Mouse (Mus musculus) adrenal gland, postnatal 10 days (tissue): ENCODE results near the gene Ccr1. TPM values are rescaled to one million over a fixed set of nuclear protein-coding genes. Genes with fewer than 3 reads are reported as not detected.

Experiments
- DNase-seq: peaks from one replicate; pipeline ENCODE4 v3.0.0; 2021; ENCODE audit warnings: mixed read lengths
- total RNA-seq, 2 experiments: library from RNA; stranded (reverse); gene quantifications; 2 replicates each; pipeline ENCODE4 v1.2.3; 2021

The Ccr1 gene
- total RNA-seq, 2 experiments from 2014 or later, result 1.6 to 1.8 TPM

DNA sequence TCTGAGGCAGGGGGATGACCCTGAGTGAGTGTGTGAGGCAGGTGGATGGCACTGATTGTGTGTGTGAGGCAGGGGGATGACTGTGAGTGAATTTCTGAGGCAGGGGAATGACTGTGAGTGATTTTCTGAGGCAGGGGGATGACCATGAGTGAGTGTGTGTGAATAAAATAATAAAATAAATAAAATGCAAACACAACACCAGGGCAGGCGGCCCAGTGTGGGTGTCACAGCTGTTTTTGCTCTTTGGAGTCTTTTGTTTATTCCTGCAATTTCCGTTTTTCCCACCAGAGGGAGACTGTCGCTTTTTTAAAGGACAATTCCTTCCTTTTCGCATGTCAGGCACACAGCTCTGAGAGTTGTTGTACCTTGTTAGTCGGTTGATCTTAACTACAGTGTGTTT is 42.5 kb downstream of the Ccr1 start:
- DNase-seq, result peak; percentile 77

DNA sequence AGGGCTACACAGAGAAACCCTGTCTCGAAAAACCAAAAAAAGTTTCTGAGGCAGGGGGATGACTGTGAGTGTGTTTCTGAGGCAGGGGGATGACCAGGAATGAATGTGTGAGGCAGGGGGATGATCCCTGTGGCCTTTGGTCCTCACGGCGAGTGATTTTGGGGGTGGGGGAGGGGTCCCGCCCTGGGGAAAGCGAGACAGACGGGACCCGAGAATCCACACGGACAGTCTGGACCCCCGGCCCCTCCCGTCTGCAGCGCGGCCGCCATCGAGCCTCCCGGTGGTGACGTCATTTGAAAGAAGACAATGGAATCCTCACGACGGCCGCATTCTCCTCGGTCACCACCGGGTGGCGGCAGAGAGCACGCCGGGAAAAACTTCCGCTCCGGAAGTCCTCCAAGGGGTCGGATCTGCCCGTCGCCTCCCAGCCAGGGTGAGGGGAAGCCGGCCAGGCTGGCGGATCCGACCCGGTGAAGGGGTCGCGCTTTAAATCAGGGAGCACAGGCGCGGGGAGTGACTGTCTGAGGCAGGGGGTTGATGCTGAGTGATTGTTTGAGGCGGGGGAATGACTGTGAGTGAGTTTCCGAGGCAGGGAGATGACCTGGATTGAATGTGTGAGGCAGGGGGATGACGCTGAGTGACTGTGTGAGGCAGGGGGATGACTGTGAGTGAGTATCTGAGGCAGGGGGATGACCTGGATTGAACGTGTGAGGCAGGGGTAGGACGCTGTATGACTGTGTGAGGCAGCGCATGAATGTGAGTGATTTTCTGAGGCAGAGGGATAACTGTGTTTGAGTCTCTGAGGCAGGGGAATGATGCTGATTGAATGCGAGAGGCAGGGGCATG is 43.2 kb downstream of the Ccr1 start:
- peak; percentile 91 for DNase-seq

DNA sequence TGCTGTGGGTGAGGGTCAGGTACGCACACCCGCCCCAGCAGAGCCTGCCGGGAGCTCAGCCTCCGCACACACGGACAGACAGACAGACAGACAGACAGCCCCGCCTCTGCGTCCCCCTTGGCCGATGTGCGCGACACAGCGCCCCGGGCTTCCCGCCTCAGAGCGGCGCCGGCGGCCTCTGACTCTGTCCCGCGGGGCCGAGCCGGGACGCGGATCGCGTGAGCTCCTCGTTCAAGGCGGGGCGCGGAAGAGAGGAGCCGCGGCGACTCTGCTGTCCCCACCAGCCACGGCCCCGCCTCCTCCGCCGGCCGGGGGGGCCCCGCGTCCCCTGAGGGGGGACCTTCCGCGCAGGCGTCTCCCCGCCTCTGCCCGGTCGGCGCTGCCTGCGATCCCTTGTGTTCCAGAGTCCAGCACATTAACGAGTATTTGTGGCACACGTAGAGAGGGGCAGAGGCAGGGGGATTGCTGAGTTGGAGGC is 43.9 kb downstream of the Ccr1 start:
- peak; percentile 96 for DNase-seq

DNA sequence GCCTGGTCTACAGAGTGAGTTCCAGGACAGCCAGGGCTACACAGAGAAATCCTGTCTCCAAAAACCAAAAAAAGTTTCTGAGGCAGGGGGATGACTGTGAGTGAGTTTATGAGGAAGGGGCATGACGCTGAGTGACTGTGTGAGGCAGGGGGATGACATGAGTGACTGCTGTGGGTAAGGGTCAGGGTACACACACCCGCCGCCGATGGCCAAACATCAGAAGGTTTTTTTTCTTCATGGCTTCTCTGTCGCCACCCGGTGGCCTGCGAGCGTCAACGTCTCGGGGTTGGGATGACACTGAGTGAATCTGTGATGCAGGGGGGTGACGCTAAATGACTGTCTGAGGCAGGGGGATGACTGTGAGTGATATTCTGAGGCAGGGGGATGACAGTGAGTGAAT is 44.5 kb downstream of the Ccr1 start:
- peak; percentile 85 for DNase-seq

DNA sequence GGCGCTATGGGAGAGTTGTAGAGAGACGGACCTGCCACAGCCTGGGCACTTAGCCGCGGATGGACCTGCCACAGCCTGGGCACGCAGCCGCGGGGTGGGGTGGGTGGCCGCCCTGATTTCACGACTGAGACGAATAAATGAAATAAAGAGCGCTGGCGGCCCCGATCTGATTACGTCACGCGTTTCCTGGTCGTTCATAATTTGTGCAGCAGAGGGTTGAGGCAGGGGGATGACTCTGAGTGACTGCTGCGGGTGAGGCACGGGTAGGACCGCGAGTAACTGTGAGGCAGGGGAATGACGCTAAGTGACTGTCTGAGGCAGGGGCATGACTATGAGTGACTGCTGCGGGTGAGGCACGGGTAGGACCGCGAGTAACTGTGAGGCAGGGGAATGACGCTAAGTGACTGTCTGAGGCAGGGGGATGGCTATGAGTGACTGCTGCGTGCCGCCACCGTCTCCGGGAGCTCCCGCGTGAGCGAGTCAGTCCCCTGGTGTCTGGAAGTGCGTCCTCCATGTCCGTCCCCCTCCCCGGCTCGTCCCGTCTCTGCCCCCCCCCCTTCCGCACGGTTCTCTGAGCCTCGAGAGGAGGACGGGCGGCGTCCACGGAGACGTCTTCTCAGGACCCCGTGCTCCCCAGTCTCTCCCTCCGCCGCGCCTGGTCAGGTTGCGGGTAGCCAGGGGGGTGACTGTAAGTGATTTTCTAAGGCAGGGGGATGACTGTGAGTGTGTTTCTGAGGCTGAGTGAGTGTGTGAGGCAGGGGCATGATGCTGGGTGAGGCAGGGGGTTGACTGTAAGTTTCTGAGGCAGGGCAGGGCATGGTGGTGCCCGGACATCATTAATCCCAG is 45.1 kb downstream of the Ccr1 start:
- DNase-seq, result peak; percentile 51

Other genes starting within 250 kb of the Ccr1 start
- under 1 TPM; 0.30 to 0.54 TPM for gene Cxcr6, start 162.2 kb downstream of the Ccr1 start, total RNA-seq
- gene Fyco1, start 116.8 kb downstream of the Ccr1 start, total RNA-seq, result 10 to 100 TPM; 42.6 to 60.7 TPM
- gene Xcr1, start 106.7 kb downstream of the Ccr1 start, total RNA-seq, result under 1 TPM; 0.15 to 0.27 TPM
- gene Ccr1l1, start 9.7 kb upstream of the Ccr1 start, total RNA-seq, result not detected
- under 1 TPM; 0.33 to 0.42 TPM for gene Ccr3, start 53.3 kb upstream of the Ccr1 start, total RNA-seq
- gene Ccr2, start 133.3 kb upstream of the Ccr1 start, total RNA-seq, result 1 to 10 TPM; 2.6 to 3.3 TPM
- 1 to 10 TPM; 1.5 to 2.9 TPM for gene Ccr5, start 152.9 kb upstream of the Ccr1 start, total RNA-seq